Mouse (Mus musculus): Measurements from ENCODE around the gene Smg6. TPM values are rescaled to one million over a fixed set of nuclear protein-coding genes. Genes with fewer than 3 reads are reported as not detected.
A peak's percentile ranks its signal among the peaks of the same experiment; 100 is the strongest.

Gene Smg6
- polyA plus RNA-seq, 1 experiment from 2014 or later = 11.3 TPM

- H3K4me1 ChIP-seq (ENCODE audit: control insufficient read depth, insufficient read depth, low read length) = peaks cover 60% of the 10 kb centered on the region
- 37% methylated on average over 5 of the region's 5 CpGs for WGBS (ENCODE audit: insufficient replicate concordance)
Observed at GRCm38 (mm10) chr11:75136666-75137398, 211.2 kb downstream of the Smg6 start.

GRCm38 (mm10) chr11:75139122-75139963 is 213.7 kb downstream of the Smg6 start:
- Histone ChIP-seq H3K4me1 (ENCODE audit: control insufficient read depth, insufficient read depth, low read length) (peaks cover 52% of the 10 kb centered on the region), H3K9ac (ENCODE audit: low read depth, low read length) (0 out of 2 replicates have a peak overlapping the region, but pooled peaks have one; percentile 28), H3K27me3 (ENCODE audit: control insufficient read depth, insufficient read depth, low read length) (no peaks in the 10 kb centered on the region)

More at GRCm38 (mm10) chr11:75136666-75137398, 211.2 kb downstream of the Smg6 start:
- Histone ChIP-seq H3K9ac (ENCODE audit: low read depth, low read length) (no peak overlapping the region), H3K27me3 (ENCODE audit: control insufficient read depth, insufficient read depth, low read length) (no peaks in the 10 kb centered on the region), H3K36me3 (ENCODE audit: control insufficient read depth, insufficient read depth, low read length) (no peaks in the 10 kb centered on the region), H3K4me3 (ENCODE audit: low read depth, low read length) (no peak overlapping the region), H3K27ac (ENCODE audit: low read depth, low read length) (0 out of 2 replicates have a peak overlapping the region, but pooled peaks have one; percentile 47), H3K4me2 (0 out of 2 replicates have a peak overlapping the region, but pooled peaks have one; percentile 18), H3K9me3 (replicated peaks; ENCODE audit: control insufficient read depth, low read length) (no peaks in the 10 kb centered on the region)
- ATAC-seq (replicated peaks; ENCODE audit: insufficient number of reproducible peaks, low FRiP score, low TSS enrichment) = no peak

GRCm38 (mm10) chr11:75140431-75140830 is 214.8 kb downstream of the Smg6 start:
- Histone ChIP-seq H3K27me3 (ENCODE audit: control insufficient read depth, insufficient read depth, low read length) (no peaks in the 10 kb centered on the region), H3K9me3 (replicated peaks; ENCODE audit: control insufficient read depth, low read length) (no peaks in the 10 kb centered on the region), H3K4me2 (no peak overlapping the region), H3K4me1 (ENCODE audit: control insufficient read depth, insufficient read depth, low read length) (peaks cover 47% of the 10 kb centered on the region), H3K36me3 (ENCODE audit: control insufficient read depth, insufficient read depth, low read length) (peaks cover 3% of the 10 kb centered on the region; the same call in 1 of the 2 replicates), H3K4me3 (ENCODE audit: low read depth, low read length) (no peak overlapping the region), H3K9ac (ENCODE audit: low read depth, low read length) (no peak overlapping the region), H3K27ac (ENCODE audit: low read depth, low read length) (peak overlapping the region; percentile 89)
- no peak for ATAC-seq (replicated peaks; ENCODE audit: insufficient number of reproducible peaks, low FRiP score, low TSS enrichment)
- WGBS (ENCODE audit: insufficient replicate concordance) = 63% methylated on average over 5 of the region's 5 CpGs

More at GRCm38 (mm10) chr11:75139122-75139963, 213.7 kb downstream of the Smg6 start:
- peaks cover under 1% of the 10 kb centered on the region; the same call in 1 of the 2 replicates for H3K36me3 ChIP-seq (ENCODE audit: control insufficient read depth, insufficient read depth, low read length)
- peak overlapping the region; percentile 89 for H3K27ac ChIP-seq (ENCODE audit: low read depth, low read length)
- WGBS (ENCODE audit: insufficient replicate concordance) = 31% methylated on average over 11 of the region's 11 CpGs
- no peak overlapping the region for H3K4me3 ChIP-seq (ENCODE audit: low read depth, low read length)
- H3K9me3 ChIP-seq (replicated peaks; ENCODE audit: control insufficient read depth, low read length) = no peaks in the 10 kb centered on the region
- H3K4me2 ChIP-seq = peak overlapping the region; percentile 27; the same call in 1 of the 2 replicates
- peak; percentile 74 for ATAC-seq (replicated peaks; ENCODE audit: insufficient number of reproducible peaks, low FRiP score, low TSS enrichment)

GRCm38 (mm10) chr11:75141038-75141437 is 215.4 kb downstream of the Smg6 start:
- no peak overlapping the region for H3K9ac ChIP-seq (ENCODE audit: low read depth, low read length)
- no peak overlapping the region for H3K4me2 ChIP-seq
- ATAC-seq (replicated peaks; ENCODE audit: insufficient number of reproducible peaks, low FRiP score, low TSS enrichment) = no peak
- peak overlapping the region; percentile 89 for H3K27ac ChIP-seq (ENCODE audit: low read depth, low read length)
- no peaks in the 10 kb centered on the region for H3K9me3 ChIP-seq (replicated peaks; ENCODE audit: control insufficient read depth, low read length)
- H3K4me3 ChIP-seq (ENCODE audit: low read depth, low read length) = no peak overlapping the region
- no peaks in the 10 kb centered on the region for H3K27me3 ChIP-seq (ENCODE audit: control insufficient read depth, insufficient read depth, low read length)
- WGBS (ENCODE audit: insufficient replicate concordance) = 63% methylated on average over 3 of the region's 3 CpGs
- peaks cover 3% of the 10 kb centered on the region; the same call in 1 of the 2 replicates for H3K36me3 ChIP-seq (ENCODE audit: control insufficient read depth, insufficient read depth, low read length)
- peaks cover 50% of the 10 kb centered on the region for H3K4me1 ChIP-seq (ENCODE audit: control insufficient read depth, insufficient read depth, low read length)

GRCm38 (mm10) chr11:75141913-75142312 is 216.3 kb downstream of the Smg6 start:
- Histone ChIP-seq H3K4me2 (no peak overlapping the region), H3K9me3 (replicated peaks; ENCODE audit: control insufficient read depth, low read length) (no peaks in the 10 kb centered on the region), H3K9ac (ENCODE audit: low read depth, low read length) (no peak overlapping the region), H3K4me3 (ENCODE audit: low read depth, low read length) (no peak overlapping the region), H3K27me3 (ENCODE audit: control insufficient read depth, insufficient read depth, low read length) (no peaks in the 10 kb centered on the region), H3K27ac (ENCODE audit: low read depth, low read length) (no peak overlapping the region), H3K36me3 (ENCODE audit: control insufficient read depth, insufficient read depth, low read length) (peaks cover 3% of the 10 kb centered on the region; the same call in 1 of the 2 replicates), H3K4me1 (ENCODE audit: control insufficient read depth, insufficient read depth, low read length) (peaks cover 46% of the 10 kb centered on the region)
- WGBS (ENCODE audit: insufficient replicate concordance) = 47% methylated on average over 1 of the region's 1 CpGs
- ATAC-seq (replicated peaks; ENCODE audit: insufficient number of reproducible peaks, low FRiP score, low TSS enrichment) = no peak

GRCm38 (mm10) chr11:75142749-75143148 is 217.1 kb downstream of the Smg6 start:
- Histone ChIP-seq H3K4me1 (ENCODE audit: control insufficient read depth, insufficient read depth, low read length) (peaks cover 49% of the 10 kb centered on the region), H3K27me3 (ENCODE audit: control insufficient read depth, insufficient read depth, low read length) (no peaks in the 10 kb centered on the region)

GRCm38 (mm10) chr11:75145841-75146240 is 220.2 kb downstream of the Smg6 start:
- no peaks in the 10 kb centered on the region for H3K27me3 ChIP-seq (ENCODE audit: control insufficient read depth, insufficient read depth, low read length)
- 78% methylated on average over 2 of the region's 2 CpGs for WGBS (ENCODE audit: insufficient replicate concordance)
- peaks cover 6% of the 10 kb centered on the region for H3K36me3 ChIP-seq (ENCODE audit: control insufficient read depth, insufficient read depth, low read length)
- ATAC-seq (replicated peaks; ENCODE audit: insufficient number of reproducible peaks, low FRiP score, low TSS enrichment) = no peak
- H3K9ac ChIP-seq (ENCODE audit: low read depth, low read length) = no peak overlapping the region
- H3K9me3 ChIP-seq (replicated peaks; ENCODE audit: control insufficient read depth, low read length) = no peaks in the 10 kb centered on the region
- no peak overlapping the region for H3K27ac ChIP-seq (ENCODE audit: low read depth, low read length)
- no peak overlapping the region for H3K4me3 ChIP-seq (ENCODE audit: low read depth, low read length)
- no peak overlapping the region for H3K4me2 ChIP-seq
- peaks cover 32% of the 10 kb centered on the region for H3K4me1 ChIP-seq (ENCODE audit: control insufficient read depth, insufficient read depth, low read length)

More at GRCm38 (mm10) chr11:75142749-75143148, 217.1 kb downstream of the Smg6 start:
- no peaks in the 10 kb centered on the region for H3K9me3 ChIP-seq (replicated peaks; ENCODE audit: control insufficient read depth, low read length)
- H3K4me3 ChIP-seq (ENCODE audit: low read depth, low read length) = no peak overlapping the region
- WGBS (ENCODE audit: insufficient replicate concordance) = 74% methylated on average over 4 of the region's 4 CpGs
- ATAC-seq (replicated peaks; ENCODE audit: insufficient number of reproducible peaks, low FRiP score, low TSS enrichment) = no peak
- H3K36me3 ChIP-seq (ENCODE audit: control insufficient read depth, insufficient read depth, low read length) = peaks cover 3% of the 10 kb centered on the region; the same call in 1 of the 2 replicates
- no peak overlapping the region for H3K9ac ChIP-seq (ENCODE audit: low read depth, low read length)
- no peak overlapping the region for H3K4me2 ChIP-seq
- H3K27ac ChIP-seq (ENCODE audit: low read depth, low read length) = no peak overlapping the region

GRCm38 (mm10) chr11:75147106-75147845 is 221.7 kb downstream of the Smg6 start:
- Histone ChIP-seq H3K4me2 (no peak overlapping the region), H3K27me3 (ENCODE audit: control insufficient read depth, insufficient read depth, low read length) (no peaks in the 10 kb centered on the region), H3K36me3 (ENCODE audit: control insufficient read depth, insufficient read depth, low read length) (peaks cover 6% of the 10 kb centered on the region), H3K4me1 (ENCODE audit: control insufficient read depth, insufficient read depth, low read length) (peaks cover 24% of the 10 kb centered on the region), H3K9ac (ENCODE audit: low read depth, low read length) (peak overlapping the region; percentile 39), H3K4me3 (ENCODE audit: low read depth, low read length) (no peak overlapping the region), H3K27ac (ENCODE audit: low read depth, low read length) (peak overlapping the region; percentile 63), H3K9me3 (replicated peaks; ENCODE audit: control insufficient read depth, low read length) (no peaks in the 10 kb centered on the region)
- ATAC-seq (replicated peaks; ENCODE audit: insufficient number of reproducible peaks, low FRiP score, low TSS enrichment) = 0 out of 2 replicates have a peak, but pooled peaks have one; percentile 24
- WGBS (ENCODE audit: insufficient replicate concordance) = 53% methylated on average over 11 of the region's 11 CpGs

Data from heart, embryonic 11.5 days (tissue).